Mouse (Mus musculus): ENCODE results near the gene Mfsd14a. TPM values are rescaled to one million over a fixed set of nuclear protein-coding genes. Genes with fewer than 3 reads are reported as not detected.

Gene Mfsd14a
- total RNA-seq, 2 experiments from 2014 or later: 54.5 to 58.8 TPM

GRCm38 (mm10) chr3:116653278-116653945 is 9.1 kb downstream of the Mfsd14a start:
- DNase-seq (ENCODE audit: low spot score in 2 of 2): no peak

- no peak for DNase-seq (ENCODE audit: low spot score in 2 of 2)
Observed at GRCm38 (mm10) chr3:116652033-116652446, 10.4 kb downstream of the Mfsd14a start.

DNA sequence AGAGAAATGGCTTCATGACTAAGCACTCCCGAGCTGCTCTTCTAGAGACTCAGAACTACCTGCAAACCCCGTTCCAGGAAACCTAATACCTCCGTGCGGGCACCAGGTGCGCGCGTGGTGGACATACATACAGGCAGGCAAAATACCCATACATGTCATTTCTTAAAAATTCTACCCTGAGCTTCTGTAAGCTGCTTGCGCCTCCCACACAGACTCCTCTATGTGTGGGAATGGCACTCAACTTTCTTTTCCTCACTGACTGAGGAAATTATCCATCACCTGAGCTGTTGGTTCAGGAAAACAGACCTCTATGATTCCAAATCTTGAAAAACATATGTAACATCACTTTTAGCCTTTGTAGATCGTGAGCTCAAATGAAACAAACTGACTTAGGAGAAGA is 11.8 kb downstream of the Mfsd14a start:
- DNase-seq (ENCODE audit: low spot score in 2 of 2): no peak

DNA sequence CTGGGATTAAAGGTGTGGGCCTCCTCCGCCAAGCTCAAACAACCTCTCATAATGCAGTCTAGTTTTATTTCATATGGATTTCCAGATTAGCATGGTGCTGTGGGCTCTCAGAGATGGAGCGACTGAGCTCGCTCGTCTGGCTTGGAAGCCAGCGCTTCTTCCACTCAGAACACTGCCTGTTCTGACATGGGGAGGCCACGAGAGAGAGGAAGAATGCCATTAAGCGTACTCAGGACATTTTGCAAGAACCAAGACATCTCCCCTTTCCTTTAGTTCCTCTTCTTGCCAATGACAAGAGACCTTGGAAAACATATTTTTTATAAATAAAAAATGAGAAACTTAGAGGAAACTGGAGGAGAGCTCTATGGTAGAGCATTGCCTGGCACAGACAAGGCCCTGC is 13.7 kb downstream of the Mfsd14a start:
- no peak for DNase-seq (ENCODE audit: low spot score in 2 of 2)

GRCm38 (mm10) chr3:116646387-116646786 is 16.1 kb downstream of the Mfsd14a start:
- DNase-seq (ENCODE audit: low spot score in 2 of 2): no peak

DNA sequence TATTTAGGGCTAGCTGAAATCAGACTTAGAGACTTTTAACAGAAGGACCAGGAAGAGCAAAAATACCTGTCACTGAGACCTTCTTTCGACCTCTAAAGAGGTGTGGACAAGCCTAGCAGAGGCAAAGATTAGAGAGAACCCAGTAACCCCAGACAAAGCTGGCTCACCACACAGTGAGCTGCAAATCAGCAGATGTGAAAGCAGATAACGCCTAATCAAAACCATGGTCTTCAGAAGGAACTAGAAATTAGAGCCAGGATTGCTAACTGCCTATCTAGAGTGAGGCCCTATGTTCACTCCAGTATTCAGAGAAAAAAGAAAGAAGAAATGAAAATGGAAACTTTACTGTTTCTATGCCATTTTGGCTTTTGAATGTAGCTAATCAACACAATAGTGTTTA is 20.1 kb downstream of the Mfsd14a start:
- DNase-seq (ENCODE audit: low spot score in 2 of 2): no peak

- no peak for DNase-seq (ENCODE audit: low spot score in 2 of 2)
Observed at GRCm38 (mm10) chr3:116641811-116642371, 20.6 kb downstream of the Mfsd14a start.

DNA sequence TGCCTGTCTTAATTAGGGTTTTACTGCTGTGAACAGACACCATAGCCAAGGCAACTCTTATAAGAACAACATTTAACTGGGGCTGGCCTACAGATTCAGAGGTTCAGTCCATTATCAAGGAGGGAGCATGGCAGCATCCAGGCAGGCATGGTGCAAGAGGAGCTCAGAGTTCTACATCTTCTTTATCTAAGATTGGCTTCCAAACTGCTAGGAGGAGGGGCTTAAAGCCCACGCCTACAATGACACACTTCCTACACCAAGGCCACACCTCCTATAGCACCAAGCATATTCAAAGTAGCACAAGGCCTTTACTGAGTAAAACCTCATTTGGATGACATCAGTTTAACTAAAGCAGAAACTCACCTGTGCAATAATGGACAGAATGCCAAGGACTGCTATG is 22.5 kb downstream of the Mfsd14a start:
- no peak for DNase-seq (ENCODE audit: low spot score in 2 of 2)

- no peak for DNase-seq (ENCODE audit: low spot score in 2 of 2)
Observed at GRCm38 (mm10) chr3:116638572-116638971, 23.9 kb downstream of the Mfsd14a start.

DNA sequence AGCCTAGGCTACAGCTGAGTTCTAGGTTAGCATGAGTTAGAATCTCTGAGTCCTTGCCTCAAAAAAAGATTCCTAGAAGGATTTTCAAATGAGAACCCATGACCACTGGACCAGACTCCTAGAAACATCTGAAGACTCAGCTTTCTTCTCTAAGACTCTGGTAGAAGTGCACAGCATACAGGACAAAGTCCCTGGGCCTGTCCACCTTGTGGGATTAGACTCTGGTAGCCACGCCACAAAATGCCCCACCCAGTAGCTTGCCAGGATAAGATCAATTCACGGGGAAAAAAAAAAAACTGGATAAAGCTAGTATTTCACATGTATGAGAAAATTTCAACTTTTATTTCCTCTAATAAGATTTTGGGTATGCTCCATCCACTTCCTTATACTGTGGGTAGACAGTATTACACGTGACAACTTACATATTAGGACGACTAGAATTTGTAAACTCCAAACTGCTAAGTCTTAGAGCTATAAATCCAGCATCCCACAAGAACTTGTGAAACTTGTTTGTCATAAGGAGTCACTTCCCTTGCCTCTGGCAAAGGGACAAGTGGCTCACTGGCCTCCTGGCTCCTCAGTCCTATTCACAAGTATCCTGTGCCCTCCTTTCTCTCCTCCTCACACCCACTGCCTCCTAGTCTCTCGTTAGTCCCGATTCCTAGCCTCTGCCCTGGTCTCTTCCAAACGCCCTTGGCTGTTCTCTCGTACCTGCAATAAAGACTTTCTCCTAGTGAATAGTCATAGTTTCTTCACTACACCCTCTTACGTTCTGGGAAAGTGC is 24.6 kb downstream of the Mfsd14a start:
- DNase-seq (ENCODE audit: low spot score in 2 of 2): no peak

- DNase-seq (ENCODE audit: low spot score in 2 of 2): no peak
Observed at GRCm38 (mm10) chr3:116635799-116636198, 26.7 kb downstream of the Mfsd14a start.

DNA sequence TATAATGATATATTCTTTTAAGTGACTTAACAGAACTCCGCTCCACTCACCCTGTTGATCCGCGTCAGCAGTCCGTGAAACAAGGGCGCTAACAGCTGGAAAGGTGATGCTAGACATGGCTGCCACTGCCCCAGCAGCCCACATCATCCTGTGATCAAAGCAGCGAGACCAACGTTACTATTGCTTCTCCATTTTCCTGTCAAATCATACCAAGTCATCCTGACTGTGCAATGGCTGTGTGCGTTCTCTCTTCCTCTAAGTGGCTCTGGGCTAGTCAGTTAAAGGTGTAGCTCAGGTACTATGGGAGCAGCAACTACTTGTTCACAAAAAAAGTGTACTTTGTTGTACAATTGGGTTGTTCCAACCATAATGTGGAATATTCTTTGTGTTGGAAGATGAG is 27.6 kb downstream of the Mfsd14a start:
- DNase-seq (ENCODE audit: low spot score in 2 of 2): no peak

DNA sequence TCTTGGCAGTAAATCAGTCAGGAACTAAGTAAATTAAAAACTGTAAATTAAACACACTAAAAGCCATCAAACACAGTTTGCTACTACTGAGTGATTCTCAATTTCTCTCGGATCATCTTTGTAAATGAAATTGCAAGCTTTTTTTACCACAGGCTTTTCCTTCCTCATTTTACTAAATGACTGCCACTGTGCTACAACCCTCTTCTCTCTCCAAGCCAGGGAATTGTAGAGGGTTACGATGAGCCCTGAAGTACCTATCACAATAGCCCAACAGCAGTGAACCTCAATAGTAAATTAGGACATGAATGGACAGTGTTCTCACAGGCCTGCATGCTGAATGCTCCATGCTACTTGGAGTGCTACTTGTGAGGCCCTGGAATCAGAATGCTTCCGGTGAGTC is 28.4 kb downstream of the Mfsd14a start:
- DNase-seq (ENCODE audit: low spot score in 2 of 2): no peak

GRCm38 (mm10) chr3:116632971-116633370 is 29.5 kb downstream of the Mfsd14a start:
- no peak for DNase-seq (ENCODE audit: low spot score in 2 of 2)

DNA sequence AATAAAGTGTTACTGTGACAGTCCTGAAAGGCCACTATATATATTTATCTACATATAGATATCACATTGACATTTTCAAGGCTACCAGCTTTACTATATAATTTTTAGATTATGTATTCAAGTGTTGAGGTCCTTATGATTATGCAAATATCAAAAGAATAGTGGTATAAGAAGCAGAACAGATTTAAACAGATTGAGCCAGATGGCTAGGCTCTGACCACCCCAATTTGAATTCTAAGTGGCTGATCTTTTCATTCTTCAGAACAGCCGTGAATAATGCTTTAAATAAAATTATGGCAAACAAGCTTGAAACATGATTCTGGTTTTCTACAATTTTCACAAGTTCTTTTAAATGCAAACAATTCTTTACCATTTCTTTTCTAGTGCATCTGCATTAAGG is 31.0 kb downstream of the Mfsd14a start:
- no peak for DNase-seq (ENCODE audit: low spot score in 2 of 2)

DNA sequence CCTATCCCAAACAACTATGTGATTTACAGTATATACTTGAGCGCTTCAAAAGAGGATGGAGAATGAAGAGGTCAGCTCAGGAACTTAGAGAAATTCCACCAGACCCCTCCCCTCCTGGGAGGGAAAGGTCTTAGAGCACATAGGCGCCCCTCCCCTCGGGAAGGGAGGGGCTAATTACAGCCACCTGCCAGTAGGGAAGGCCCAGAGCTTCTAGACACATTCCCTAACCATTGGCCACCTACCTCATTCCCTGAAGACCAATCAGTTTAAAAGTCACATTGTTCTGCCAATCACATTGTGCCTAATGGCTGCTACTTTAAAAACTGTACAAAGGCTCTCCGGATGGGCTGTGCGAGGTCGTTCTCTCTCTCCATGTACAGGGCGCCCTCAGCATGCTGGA is 39.8 kb downstream of the Mfsd14a start:
- no peak for DNase-seq (ENCODE audit: low spot score in 2 of 2)

DNA sequence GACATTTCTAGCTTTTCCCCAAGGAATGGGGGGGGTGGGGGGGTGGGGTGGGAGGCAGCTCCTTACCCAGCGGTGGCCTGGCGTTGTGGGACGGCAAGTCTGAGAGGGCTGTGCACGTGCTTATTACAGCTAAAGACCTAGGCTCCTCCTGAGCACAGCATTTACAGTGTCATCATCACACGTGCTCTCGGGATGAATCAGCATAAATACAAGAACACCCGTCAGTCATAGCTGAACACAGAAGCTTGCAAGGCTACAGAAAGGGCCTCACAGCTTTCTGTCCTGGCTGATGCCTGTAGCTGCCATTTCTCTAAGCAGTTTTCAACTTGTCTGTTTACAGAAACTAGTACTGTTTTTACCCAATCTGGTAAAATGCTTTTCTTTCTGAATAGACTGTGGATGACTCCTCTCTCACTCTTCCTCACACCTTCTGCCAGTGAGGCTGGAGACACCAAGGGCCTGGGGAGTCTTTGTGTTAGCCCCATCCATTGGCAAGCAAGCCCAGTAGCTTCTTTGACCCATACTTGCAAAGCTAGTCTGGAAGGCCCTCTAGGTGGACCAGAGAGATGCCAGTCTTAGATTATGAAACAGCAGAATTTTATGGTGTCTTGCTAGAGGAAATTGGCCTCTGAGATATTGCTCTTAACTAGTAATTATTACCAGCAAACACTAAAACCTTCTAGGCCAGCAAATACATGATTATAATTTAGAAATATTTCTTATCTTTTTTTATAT is 41.7 kb downstream of the Mfsd14a start:
- no peak for DNase-seq (ENCODE audit: low spot score in 2 of 2)

GRCm38 (mm10) chr3:116618855-116619254 is 43.6 kb downstream of the Mfsd14a start:
- DNase-seq (ENCODE audit: low spot score in 2 of 2): no peak

DNA sequence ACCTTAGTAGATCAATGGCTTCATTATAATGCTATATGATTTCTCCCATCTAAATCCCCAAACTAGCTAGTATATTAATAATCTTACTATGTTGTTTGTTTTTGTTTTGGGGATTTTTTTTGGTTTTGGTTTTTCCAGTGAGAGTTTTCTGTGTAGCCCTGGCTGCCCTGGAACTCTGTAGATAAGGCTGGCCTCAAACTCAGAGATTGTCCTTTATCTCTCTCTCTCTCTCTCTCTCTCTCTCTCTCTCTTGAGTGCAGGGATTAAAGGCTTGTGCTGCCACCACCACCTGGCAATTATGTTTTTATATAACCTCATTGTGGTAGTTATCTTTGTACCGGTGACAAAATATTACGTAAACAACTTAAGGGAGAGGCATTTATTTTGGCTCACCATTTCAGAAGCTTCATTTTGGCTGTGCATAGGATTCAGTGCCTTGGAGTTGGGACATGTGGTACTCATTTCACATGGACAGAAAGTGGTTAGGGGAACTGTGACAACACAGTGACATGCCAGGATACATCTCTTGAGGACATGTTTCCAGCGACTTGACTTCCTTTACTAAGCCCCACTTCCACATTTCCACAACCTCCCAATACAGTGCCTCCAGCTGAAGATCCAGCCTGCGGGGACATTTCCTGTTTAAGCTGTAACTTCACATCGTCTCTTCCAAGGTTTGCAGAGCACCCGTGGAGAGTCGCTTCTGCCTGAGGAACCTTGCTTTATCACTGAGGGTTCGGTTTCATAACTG is 47.0 kb downstream of the Mfsd14a start:
- DNase-seq (ENCODE audit: low spot score in 2 of 2): no peak

DNA sequence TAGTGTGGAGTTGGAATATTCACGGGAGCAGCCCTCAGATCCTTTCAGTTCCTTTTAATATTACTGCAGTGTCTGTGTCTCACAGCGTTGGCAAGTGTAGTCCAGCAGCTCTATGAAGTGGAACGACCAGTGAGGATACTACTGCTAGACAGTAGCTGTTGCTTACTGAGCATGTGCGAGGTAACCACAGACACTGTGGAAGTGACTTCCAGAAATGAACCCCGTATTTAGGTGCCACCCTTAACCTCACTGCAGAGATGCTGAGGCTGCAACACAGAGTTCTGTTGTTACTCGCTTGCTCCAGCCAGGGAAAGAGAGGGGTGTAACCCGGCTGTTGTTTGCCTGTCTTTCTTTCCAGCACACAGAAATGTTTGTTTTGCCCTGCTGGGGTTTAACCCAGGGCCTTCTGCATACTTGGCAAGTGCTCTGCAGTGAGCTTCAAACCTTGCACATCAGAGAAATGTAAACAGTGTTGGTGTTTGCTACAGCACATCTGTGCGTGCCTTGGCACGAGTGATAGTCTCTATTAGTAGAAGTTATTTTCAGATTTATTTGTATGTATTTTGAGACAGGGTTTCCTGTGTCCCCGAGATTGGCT is 48.1 kb downstream of the Mfsd14a start, which contains the start of gene Trmt13:
Trmt13 (minus strand) TSS at position 293 of the 598 bp plus-strand sequence.
- DNase-seq (ENCODE audit: low spot score in 2 of 2): no peak

DNA sequence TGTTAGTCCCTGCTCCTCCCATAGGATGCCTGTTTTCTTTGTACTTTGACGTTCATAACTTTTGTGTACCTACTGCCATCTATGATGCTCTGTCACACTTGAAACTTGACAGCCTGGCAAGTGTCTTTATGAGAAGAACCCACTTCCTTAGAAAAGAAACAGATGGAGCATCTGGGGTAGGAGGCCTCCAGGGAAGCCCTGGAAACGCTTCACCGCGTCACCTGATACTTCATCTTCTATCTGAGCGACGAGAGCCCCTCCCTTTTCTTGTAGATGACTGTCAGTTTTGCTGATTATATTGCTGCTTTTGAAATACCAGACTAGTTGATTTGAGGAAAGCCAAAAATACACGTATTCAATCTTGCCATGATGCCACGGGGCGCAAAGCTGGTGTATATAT is 57.9 kb downstream of the Mfsd14a start:
- DNase-seq (ENCODE audit: low spot score in 2 of 2): no peak

All from adrenal gland, postnatal 4 days (tissue).